Comparison of ENCODE assay signal across 8 mouse cellular contexts in genomic region chr15:83089429-83089605, GRCm38 (mm10). TPM values are rescaled to one million over a fixed set of nuclear protein-coding genes. Genes with fewer than 3 reads are reported as not detected.
A peak's percentile ranks its signal among the peaks of the same experiment; 100 is the strongest.
DNase-seq lines count a peak whose midpoint lies in the region; ATAC-seq and TF ChIP-seq lines count a peak whose summit lies in the region.

Gene Serhl (plus strand): TSS chr15:83089506.

- no peaks in the 10 kb centered on the region for H3K9me3 ChIP-seq in lung, embryonic 16.5 days (ENCODE audit: control insufficient read depth, low read length)
- H3K9me3 ChIP-seq in embryonic facial prominence, embryonic 15.5 days (replicated peaks) = no peaks in the 10 kb centered on the region
- no peaks in the 10 kb centered on the region for H3K9me3 ChIP-seq in liver, embryonic 15.5 days (replicated peaks)

- H3K36me3 ChIP-seq in lung, embryonic 16.5 days (ENCODE audit: control insufficient read depth, insufficient read depth, low read length) = no peaks in the 10 kb centered on the region
- H3K36me3 ChIP-seq in embryonic facial prominence, embryonic 15.5 days = no peaks in the 10 kb centered on the region
- H3K36me3 ChIP-seq in liver, embryonic 15.5 days (replicated peaks) = no peaks in the 10 kb centered on the region

- intact Hi-C loops in heart, postnatal 10 days (cut with DNase I) = no loop called here

- H3K4me1 ChIP-seq in lung, embryonic 16.5 days (replicated peaks; ENCODE audit: control insufficient read depth, insufficient read depth, low read length) = no peaks in the 10 kb centered on the region
- H3K4me1 ChIP-seq in embryonic facial prominence, embryonic 15.5 days = peaks cover 29% of the 10 kb centered on the region
- H3K4me1 ChIP-seq in liver, embryonic 15.5 days (replicated peaks) = peaks cover 28% of the 10 kb centered on the region

- H3K27me3 ChIP-seq in lung, embryonic 16.5 days (ENCODE audit: control insufficient read depth, insufficient read depth, low read depth, low read length) = no peaks in the 10 kb centered on the region; the same call in 1 of the 2 replicates
- 0 out of 2 replicates have a peak, but pooled peaks cover 2% of the 10 kb centered on the region for H3K27me3 ChIP-seq in embryonic facial prominence, embryonic 15.5 days
- H3K27me3 ChIP-seq in liver, embryonic 15.5 days = peaks cover 23% of the 10 kb centered on the region

- no peak within 1 kb of the TSS for H3K27ac ChIP-seq in lung, embryonic 16.5 days (ENCODE audit: low read length)
- no peak within 1 kb of the TSS for H3K27ac ChIP-seq in embryonic facial prominence, embryonic 15.5 days (replicated peaks)
- no peak within 1 kb of the TSS for H3K27ac ChIP-seq in liver, embryonic 15.5 days (replicated peaks)
- H3K27ac ChIP-seq in layer of hippocampus, adult 2 months = no peak within 1 kb of the TSS

- DNase-seq in lung, postnatal 4 days = no peak
- no peak for DNase-seq in heart, postnatal 10 days
- no peak for DNase-seq in right cerebral cortex, postnatal 25 days
- no peak for DNase-seq in layer of hippocampus, adult 9-11 months
- DNase-seq in layer of hippocampus, adult 2 months (ENCODE audit: low spot score in 2 of 2) = no peak

- no peak within 1 kb of the TSS for H3K4me3 ChIP-seq in lung, embryonic 16.5 days (ENCODE audit: low read length)
- no peak within 1 kb of the TSS for H3K4me3 ChIP-seq in embryonic facial prominence, embryonic 15.5 days (replicated peaks)
- H3K4me3 ChIP-seq in liver, embryonic 15.5 days (replicated peaks) = no peak within 1 kb of the TSS
- no peak within 1 kb of the TSS for H3K4me3 ChIP-seq in layer of hippocampus, adult 2 months

- no peak within 1 kb of the TSS for H3K9ac ChIP-seq in lung, embryonic 16.5 days (ENCODE audit: low read length)
- H3K9ac ChIP-seq in embryonic facial prominence, embryonic 15.5 days = no peak within 1 kb of the TSS
- H3K9ac ChIP-seq in liver, embryonic 15.5 days = no peak within 1 kb of the TSS

- H3K4me2 ChIP-seq in lung, embryonic 16.5 days (ENCODE audit: low read depth, low read length) = no peak within 1 kb of the TSS
- H3K4me2 ChIP-seq in embryonic facial prominence, embryonic 15.5 days (replicated peaks) = peak within 1 kb of the TSS; percentile 24; the same call in 1 of the 2 replicates
- peak within 1 kb of the TSS; percentile 42; the same call in 1 of the 2 replicates for H3K4me2 ChIP-seq in liver, embryonic 15.5 days

- 20% methylated on average over 7 of the region's 7 CpGs for WGBS in lung, embryonic 16.5 days
- WGBS in embryonic facial prominence, embryonic 15.5 days = 15% methylated on average over 7 of the region's 7 CpGs
- 39% methylated on average over 7 of the region's 7 CpGs for WGBS in liver, embryonic 15.5 days (ENCODE audit: insufficient replicate concordance)

- TF ChIP-seq CTCF in layer of hippocampus, adult 2 months (conservative IDR thresholded peaks at IDR 0.05) = no peak

- ATAC-seq in lung, embryonic 16.5 days (ENCODE audit: low read depth) = no peak
- no peak for ATAC-seq in embryonic facial prominence, embryonic 15.5 days (ENCODE audit: insufficient number of reproducible peaks, low FRiP score, low TSS enrichment, low read depth)
- ATAC-seq in liver, embryonic 15.5 days (ENCODE audit: insufficient read depth) = no peak

RNA-seq across cellular contexts. Expression of gene Serhl, which starts in this region (rescaled TPM):
- polyA plus RNA-seq in lung, embryonic 16.5 days (2015; fragmentation: Nextera tagmentation; extraction: Ambion mirVana) = 69.4 and 70.8 TPM in 2 replicates
- polyA plus RNA-seq in embryonic facial prominence, embryonic 15.5 days (2015; fragmentation: Nextera tagmentation; extraction: Ambion mirVana) = 64.6 and 68.1 TPM in 2 replicates
- 10 to 100 TPM; 54.6 to 59.1 TPM for total RNA-seq in heart, postnatal 10 days (2021)
- 16.0 TPM in 2 replicates for polyA plus RNA-seq in liver, embryonic 15.5 days (2015; fragmentation: Nextera tagmentation; extraction: Ambion mirVana)
- 10 to 100 TPM in 1 of 2 experiments, 1 to 10 TPM in 1; 7.1 to 11.8 TPM for total RNA-seq in layer of hippocampus, adult 2 months (2021)

Comparison
In these comparisons a context has a peak if more than half of its experiments do, and no peak if none do; other contexts are left out.
1. RNA of gene Serhl (total RNA-seq): 54.6 to 59.1 TPM in heart, postnatal 10 days; 7.1 to 11.8 TPM in layer of hippocampus, adult 2 months; every median in the first group is over 4 times any median in the second.